Mouse (Mus musculus): ENCODE measurements around the gene Foxp1. TPM values are rescaled to one million over a fixed set of nuclear protein-coding genes. Genes with fewer than 3 reads are reported as not detected.

Gene Foxp1
- polyA plus RNA-seq, 1 experiment: 93.7 TPM

GRCm38 (mm10) chr6:99024588-99024987, 497.9 kb downstream of the Foxp1 start:
- Histone ChIP-seq H3K4me3 (replicated peaks; ENCODE audit: control insufficient read depth, low read depth, low read length) (no peak overlapping the region), H3K4me1 (ENCODE audit: control insufficient read depth, insufficient read depth, low read length) (peaks cover 2% of the 10 kb centered on the region; the same call in 1 of the 2 replicates), H3K27ac (ENCODE audit: control insufficient read depth, insufficient read depth, low read depth, low read length, poor library complexity) (no peak overlapping the region)
- TF ChIP-seq POLR2A (IDR thresholded peaks at IDR 0.05; ENCODE audit: borderline replicate concordance, control insufficient read depth, low read depth, low read length): no peak
- no peak for TF ChIP-seq CTCF (IDR thresholded peaks at IDR 0.05; ENCODE audit: control insufficient read depth, insufficient read depth, low read length)
- 8% methylated on average over 9 of the region's 9 CpGs for WGBS

- Histone ChIP-seq H3K4me1 (ENCODE audit: control insufficient read depth, insufficient read depth, low read length) (peaks cover 2% of the 10 kb centered on the region; the same call in 1 of the 2 replicates), H3K27ac (ENCODE audit: control insufficient read depth, insufficient read depth, low read depth, low read length, poor library complexity) (no peak overlapping the region), H3K4me3 (replicated peaks; ENCODE audit: control insufficient read depth, low read depth, low read length) (no peak overlapping the region)
- no peak for TF ChIP-seq POLR2A (IDR thresholded peaks at IDR 0.05; ENCODE audit: borderline replicate concordance, control insufficient read depth, low read depth, low read length)
- WGBS: 65% methylated on average over 12 of the region's 12 CpGs
These were observed 501.7 kb downstream of the Foxp1 start for GRCm38 (mm10) chr6:99020570-99021444.

GRCm38 (mm10) chr6:99019716-99020115, 502.8 kb downstream of the Foxp1 start:
- 83% methylated on average over 8 of the region's 8 CpGs for WGBS
- Histone ChIP-seq H3K27ac (ENCODE audit: control insufficient read depth, insufficient read depth, low read depth, low read length, poor library complexity) (no peak overlapping the region), H3K4me3 (replicated peaks; ENCODE audit: control insufficient read depth, low read depth, low read length) (no peak overlapping the region), H3K4me1 (ENCODE audit: control insufficient read depth, insufficient read depth, low read length) (no peaks in the 10 kb centered on the region; the same call in 1 of the 2 replicates)
- TF ChIP-seq CTCF (IDR thresholded peaks at IDR 0.05; ENCODE audit: control insufficient read depth, insufficient read depth, low read length): no peak
- TF ChIP-seq POLR2A (IDR thresholded peaks at IDR 0.05; ENCODE audit: borderline replicate concordance, control insufficient read depth, low read depth, low read length): no peak

GRCm38 (mm10) chr6:99019266-99019665, 503.3 kb downstream of the Foxp1 start:
- no peaks in the 10 kb centered on the region for H3K4me1 ChIP-seq (ENCODE audit: control insufficient read depth, insufficient read depth, low read length)
- H3K27ac ChIP-seq (ENCODE audit: control insufficient read depth, insufficient read depth, low read depth, low read length, poor library complexity): no peak overlapping the region
- TF ChIP-seq CTCF (IDR thresholded peaks at IDR 0.05; ENCODE audit: control insufficient read depth, insufficient read depth, low read length): no peak
- TF ChIP-seq POLR2A (IDR thresholded peaks at IDR 0.05; ENCODE audit: borderline replicate concordance, control insufficient read depth, low read depth, low read length): no peak
- H3K4me3 ChIP-seq (replicated peaks; ENCODE audit: control insufficient read depth, low read depth, low read length): no peak overlapping the region
- WGBS: 87% methylated on average over 9 of the region's 9 CpGs

GRCm38 (mm10) chr6:99013866-99014502, 508.5 kb downstream of the Foxp1 start:
- no peaks in the 10 kb centered on the region for H3K4me1 ChIP-seq (ENCODE audit: control insufficient read depth, insufficient read depth, low read length)
- no peak overlapping the region for H3K4me3 ChIP-seq (replicated peaks; ENCODE audit: control insufficient read depth, low read depth, low read length)
- H3K27ac ChIP-seq (ENCODE audit: control insufficient read depth, insufficient read depth, low read depth, low read length, poor library complexity): no peak overlapping the region
- TF ChIP-seq POLR2A (IDR thresholded peaks at IDR 0.05; ENCODE audit: borderline replicate concordance, control insufficient read depth, low read depth, low read length) (no peak), CTCF (IDR thresholded peaks at IDR 0.05; ENCODE audit: control insufficient read depth, insufficient read depth, low read length) (no peak)
- 85% methylated on average over 16 of the region's 16 CpGs for WGBS

- no peaks in the 10 kb centered on the region; the same call in 1 of the 2 replicates for H3K4me1 ChIP-seq (ENCODE audit: control insufficient read depth, insufficient read depth, low read length)
- 42% methylated on average over 14 of the region's 14 CpGs for WGBS
- no peak overlapping the region for H3K27ac ChIP-seq (ENCODE audit: control insufficient read depth, insufficient read depth, low read depth, low read length, poor library complexity)
- no peak for TF ChIP-seq POLR2A (IDR thresholded peaks at IDR 0.05; ENCODE audit: borderline replicate concordance, control insufficient read depth, low read depth, low read length)
- TF ChIP-seq CTCF (IDR thresholded peaks at IDR 0.05; ENCODE audit: control insufficient read depth, insufficient read depth, low read length): no peak
- no peak overlapping the region for H3K4me3 ChIP-seq (replicated peaks; ENCODE audit: control insufficient read depth, low read depth, low read length)
These were observed 509.2 kb downstream of the Foxp1 start for GRCm38 (mm10) chr6:99013119-99013865.

GRCm38 (mm10) chr6:99011895-99012584, 510.5 kb downstream of the Foxp1 start:
- peaks cover 2% of the 10 kb centered on the region; the same call in 1 of the 2 replicates for H3K4me1 ChIP-seq (ENCODE audit: control insufficient read depth, insufficient read depth, low read length)
- WGBS: 72% methylated on average over 8 of the region's 8 CpGs
- no peak overlapping the region for H3K4me3 ChIP-seq (replicated peaks; ENCODE audit: control insufficient read depth, low read depth, low read length)
- TF ChIP-seq POLR2A (IDR thresholded peaks at IDR 0.05; ENCODE audit: borderline replicate concordance, control insufficient read depth, low read depth, low read length): no peak
- no peak for TF ChIP-seq CTCF (IDR thresholded peaks at IDR 0.05; ENCODE audit: control insufficient read depth, insufficient read depth, low read length)
- no peak overlapping the region for H3K27ac ChIP-seq (ENCODE audit: control insufficient read depth, insufficient read depth, low read depth, low read length, poor library complexity)

All from bone marrow, adult 2 months (tissue).